8 mouse cellular contexts compared by ENCODE assay signal in the genomic region with DNA sequence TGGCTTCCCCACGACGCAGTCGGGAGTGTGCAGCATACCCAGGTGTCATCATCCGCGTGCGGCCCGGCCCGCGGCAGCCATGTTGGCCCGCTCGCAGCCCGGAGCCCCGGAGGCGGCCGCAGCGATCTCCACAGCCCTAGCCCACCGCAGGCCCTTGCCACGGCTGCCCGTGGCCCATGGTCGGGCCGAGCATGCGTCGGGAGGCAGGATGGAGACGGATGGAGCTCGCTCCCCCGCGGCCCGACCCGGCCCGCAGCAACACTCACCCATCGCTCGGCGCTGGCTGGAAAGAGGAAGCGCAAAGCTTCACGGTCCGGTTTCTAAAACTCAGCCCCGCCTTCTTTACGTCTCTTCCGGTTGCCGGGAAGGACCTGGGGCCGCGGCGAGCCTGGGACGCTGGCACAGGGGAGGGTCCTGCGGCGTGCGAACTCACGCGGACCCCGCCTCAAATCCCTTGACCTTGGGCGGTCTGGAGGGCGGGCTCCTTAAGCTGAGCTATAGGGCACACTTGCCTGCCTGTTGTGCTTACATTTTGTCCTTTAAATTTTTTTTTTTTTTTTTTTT. TPM values are rescaled to one million over a fixed set of nuclear protein-coding genes. Genes with fewer than 3 reads are reported as not detected.
DNase-seq lines count a peak whose midpoint lies in the region; ATAC-seq lines count a peak whose summit lies in the region.

A gene (minus strand): TSS at position 452 of the 564 bp plus-strand sequence.

- ATAC-seq in frontal cortex, adult (ENCODE audit: low TSS enrichment), result peak; percentile 96

- peak; percentile 85 for DNase-seq in MN1 (ENCODE audit: low spot score)
- peak; percentile 81 for DNase-seq in cerebellum, adult 8-10 months
- DNase-seq in hindbrain, embryonic 10.5 days (ENCODE audit: low spot score), result peak; percentile 91
- peak; percentile 85 to 90 for DNase-seq in layer of hippocampus, postnatal 14 days (ENCODE audit: low spot score in 2 of 2)
- DNase-seq in lung, postnatal 14 days, result peak; percentile 85
- peak; percentile 75 for DNase-seq in retina, adult 2 months (ENCODE audit: low read depth, low spot score)
- peak; percentile 79 to 85 for DNase-seq in thymus, postnatal 36 days

- peaks cover 70% of the 10 kb centered on the region for H3K36me3 ChIP-seq in hindbrain, embryonic 10.5 days

- H3K27me3 ChIP-seq in hindbrain, embryonic 10.5 days (ENCODE audit: insufficient read depth, poor library complexity, severe bottlenecking), result no peaks in the 10 kb centered on the region

- WGBS in hindbrain, embryonic 10.5 days, result under 1% methylated on average over 52 of the region's 52 CpGs

- peak within 1 kb of the TSS; percentile 98 for H3K4me3 ChIP-seq in hindbrain, embryonic 10.5 days

- peaks cover 26% of the 10 kb centered on the region for H3K4me1 ChIP-seq in hindbrain, embryonic 10.5 days (replicated peaks)

- no peaks in the 10 kb centered on the region for H3K9me3 ChIP-seq in hindbrain, embryonic 10.5 days

- peak within 1 kb of the TSS; percentile 99 for H3K27ac ChIP-seq in hindbrain, embryonic 10.5 days

RNA-seq across cellular contexts. Expression of the gene that starts here (rescaled TPM):
- polyA plus RNA-seq in hindbrain, embryonic 10.5 days (2016; fragmentation: Nextera tagmentation; extraction: Ambion mirVana), result 660 and 807 TPM in 2 replicates
- total RNA-seq in layer of hippocampus, postnatal 14 days (2021), result 100 to 1,000 TPM; 436 to 472 TPM

Comparison
In these comparisons a context has a peak if more than half of its experiments do, and no peak if none do; other contexts are left out.
1. Peak in every context shown above with its lines: DNase-seq, ATAC-seq, H3K4me3 ChIP-seq and H3K27ac ChIP-seq.